Mouse (Mus musculus) telencephalon, adult 2 months (tissue): ENCODE results near the gene St6galnac3.

ENCODE experiments used
- DNase-seq: peaks from one replicate; pipeline ENCODE4 v3.0.0-alpha.2; 2011; ENCODE audit warnings: low read depth, low spot score

St6galnac3 gene

GRCm38 (mm10) chr3:153652850-153653249 lies 72.1 kb downstream of the St6galnac3 start:
- no peak for DNase-seq

GRCm38 (mm10) chr3:153648713-153649112 lies 76.3 kb downstream of the St6galnac3 start:
- DNase-seq, result no peak

- DNase-seq, result no peak
Observed at GRCm38 (mm10) chr3:153645803-153646202, 79.2 kb downstream of the St6galnac3 start.

GRCm38 (mm10) chr3:153643822-153644519 lies 81.0 kb downstream of the St6galnac3 start:
- no peak for DNase-seq

- no peak for DNase-seq
Observed at GRCm38 (mm10) chr3:153642826-153643225, 82.1 kb downstream of the St6galnac3 start.

- no peak for DNase-seq
Observed at GRCm38 (mm10) chr3:153641805-153642204, 83.2 kb downstream of the St6galnac3 start.

- DNase-seq, result no peak
Observed at GRCm38 (mm10) chr3:153637336-153637735, 87.6 kb downstream of the St6galnac3 start.

GRCm38 (mm10) chr3:153636804-153637153 lies 88.2 kb downstream of the St6galnac3 start:
- no peak for DNase-seq

- no peak for DNase-seq
Observed at GRCm38 (mm10) chr3:153636094-153636803, 88.7 kb downstream of the St6galnac3 start.

GRCm38 (mm10) chr3:153631988-153632672 lies 92.8 kb downstream of the St6galnac3 start:
- no peak for DNase-seq

GRCm38 (mm10) chr3:153626237-153626636 lies 98.7 kb downstream of the St6galnac3 start:
- DNase-seq, result no peak

- DNase-seq, result no peak
Observed at GRCm38 (mm10) chr3:153618976-153619375, 106.0 kb downstream of the St6galnac3 start.

GRCm38 (mm10) chr3:153616849-153617248 lies 108.1 kb downstream of the St6galnac3 start:
- no peak for DNase-seq

GRCm38 (mm10) chr3:153610239-153610638 lies 114.7 kb downstream of the St6galnac3 start:
- no peak for DNase-seq

GRCm38 (mm10) chr3:153606331-153606730 lies 118.6 kb downstream of the St6galnac3 start:
- DNase-seq, result no peak

GRCm38 (mm10) chr3:153605767-153606098 lies 119.2 kb downstream of the St6galnac3 start:
- no peak for DNase-seq

- DNase-seq, result no peak
Observed at GRCm38 (mm10) chr3:153605089-153605766, 119.7 kb downstream of the St6galnac3 start.

- DNase-seq, result no peak
Observed at GRCm38 (mm10) chr3:153599179-153599578, 125.8 kb downstream of the St6galnac3 start.

- no peak for DNase-seq
Observed at GRCm38 (mm10) chr3:153598631-153599030, 126.3 kb downstream of the St6galnac3 start.

GRCm38 (mm10) chr3:153594531-153594930 lies 130.4 kb downstream of the St6galnac3 start:
- no peak for DNase-seq

GRCm38 (mm10) chr3:153593978-153594377 lies 131.0 kb downstream of the St6galnac3 start:
- DNase-seq, result no peak

- no peak for DNase-seq
Observed at GRCm38 (mm10) chr3:153593103-153593502, 131.9 kb downstream of the St6galnac3 start.
